Mouse (Mus musculus) liver, adult 2 months (tissue): ENCODE data around the gene Rbm45. TPM values are rescaled to one million over a fixed set of nuclear protein-coding genes. Genes with fewer than 3 reads are reported as not detected.

Experiments used
- DNase-seq: peaks from one replicate; pipeline ENCODE4 v3.0.0-alpha.2; 2011; ENCODE audit warnings: low read depth, low spot score; ENCODE audit errors: extremely low read depth
- H3K27ac ChIP-seq: fragments of 200-500 bp; replicated peaks from 2 replicates; pipeline ENCODE4 v1.5.1; 2012; ENCODE audit warnings: low read depth, mild to moderate bottlenecking, control low read depth, inconsistent platforms, low read length; ENCODE audit not compliant: insufficient read depth
- H3K27me3 ChIP-seq: fragments of 200-500 bp; 2 replicates; pipeline ENCODE4 v1.6.1; 2012; ENCODE audit warnings: mild to moderate bottlenecking, moderate library complexity, low read length, inconsistent platforms; ENCODE audit not compliant: control insufficient read depth, insufficient read depth
- H3K36me3 ChIP-seq: fragments of 200-500 bp; 2 replicates; pipeline ENCODE4 v1.6.1; 2012; ENCODE audit warnings: low read length, inconsistent platforms; ENCODE audit not compliant: control insufficient read depth, insufficient read depth
- H3K4me1 ChIP-seq: fragments of 200-500 bp; 2 replicates; pipeline ENCODE4 v1.6.1; 2011; ENCODE audit warnings: low read length; ENCODE audit not compliant: control insufficient read depth, insufficient read depth
- H3K4me3 ChIP-seq: fragments of 200-500 bp; 2 replicates; pipeline ENCODE4 v1.5.1; 2011; ENCODE audit warnings: low read depth, mild to moderate bottlenecking, control low read depth, low read length, moderate library complexity; ENCODE audit not compliant: insufficient read depth
- H3K79me2 ChIP-seq: fragments of 200-500 bp; 2 replicates; pipeline ENCODE4 v1.6.1; 2012; ENCODE audit warnings: inconsistent platforms, mild to moderate bottlenecking, low read length, moderate library complexity; ENCODE audit not compliant: control insufficient read depth, insufficient read depth
- H3K9ac ChIP-seq: fragments of 200-500 bp; 2 replicates; pipeline ENCODE4 v1.6.1; 2012; ENCODE audit warnings: low read depth, mild to moderate bottlenecking, control low read depth, inconsistent platforms, low read length
- CTCF ChIP-seq: fragments of 200-500 bp; IDR thresholded peaks from 2 replicates; pipeline ENCODE4 v1.5.1; 2011; ENCODE audit warnings: low read depth, low read length, control low read depth
- POLR2A ChIP-seq: fragments of 200-500 bp; IDR thresholded peaks from 2 replicates; pipeline ENCODE4 v1.6.1; 2011; ENCODE audit warnings: low read length, control low read depth; ENCODE audit not compliant: insufficient read depth; ENCODE audit errors: extremely low read depth
- WGBS: fragments of 180-500 bp; shearing (Covaris S2); methylation state at CpG from one replicate; pipeline ENCODE4 v1.1.7; 2018; 5-methylcytosine and 5-hydroxymethylcytosine counted together
- polyA plus RNA-seq: library from polyadenylated mRNA; depleted of rRNA; stranded (reverse); fragments of >200 nt; gene quantifications from 2 replicates; pipeline ENCODE4 v1.2.3, GENCODE M21; 2012; rRNA removed
- total RNA-seq: library from RNA; depleted of rRNA; stranded (reverse); fragments of >200 nt; gene quantifications from 2 replicates; pipeline ENCODE4 v1.2.3, GENCODE M21; 2014; rRNA removed

Gene Rbm45
- total and polyA plus RNA-seq, 2 experiments = 5.2 to 10.0 TPM

GRCm38 (mm10) chr2:76429855-76430254 lies 60.1 kb downstream of the Rbm45 start:
- no peaks in the 10 kb centered on the region for H3K36me3 ChIP-seq
- TF ChIP-seq POLR2A = no peak
- TF ChIP-seq CTCF = no peak
- H3K79me2 ChIP-seq = no peaks in the 10 kb centered on the region
- 84% methylated on average over 5 of the region's 5 CpGs for WGBS
- H3K27ac ChIP-seq = no peak overlapping the region
- no peaks in the 10 kb centered on the region for H3K27me3 ChIP-seq
- DNase-seq = no peak
- no peaks in the 10 kb centered on the region for H3K4me1 ChIP-seq
- no peak overlapping the region for H3K9ac ChIP-seq
- no peak overlapping the region for H3K4me3 ChIP-seq

DNA sequence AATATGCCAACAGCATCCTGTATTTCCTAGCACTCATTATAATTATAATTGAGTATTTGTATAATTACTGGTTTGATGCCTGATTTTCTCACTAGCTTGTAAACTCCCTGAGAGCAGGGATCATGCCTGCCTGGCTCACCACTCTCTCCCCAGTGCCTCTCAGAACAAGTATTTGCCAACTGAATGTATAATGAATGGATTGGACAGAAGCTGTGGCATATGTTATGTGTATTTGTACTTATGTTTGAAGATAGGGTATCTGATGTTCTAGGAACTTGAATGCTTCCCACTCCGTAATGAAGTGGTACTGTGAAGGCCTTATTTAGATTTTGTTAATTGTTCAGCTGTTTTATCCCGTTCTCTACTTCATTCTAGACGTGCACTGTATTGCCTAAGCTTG lies 60.8 kb downstream of the Rbm45 start:
- Histone ChIP-seq H3K36me3 (no peaks in the 10 kb centered on the region), H3K9ac (no peak overlapping the region), H3K4me3 (no peak overlapping the region), H3K4me1 (no peaks in the 10 kb centered on the region), H3K79me2 (no peaks in the 10 kb centered on the region), H3K27me3 (no peaks in the 10 kb centered on the region), H3K27ac (no peak overlapping the region)
- no peak for DNase-seq
- TF ChIP-seq POLR2A (no peak), CTCF (no peak)
- 87% methylated on average over 3 of the region's 3 CpGs for WGBS

Other genes with a start within 250 kb of the Rbm45 start
- gene Pde11a, start 31.2 kb upstream of the Rbm45 start, total RNA-seq = 0.07 TPM in 1 of 2 replicates, not detected in the other
- gene Pde11a, start 31.2 kb upstream of the Rbm45 start, polyA plus RNA-seq = not detected in 2 replicates
- gene Cyct, start 9.5 kb upstream of the Rbm45 start, total RNA-seq = not detected in 2 replicates
- gene Cyct, start 9.5 kb upstream of the Rbm45 start, polyA plus RNA-seq = not detected in 2 replicates
- 0.09 and 0.27 TPM in 2 replicates for gene Osbpl6, start 36.5 kb downstream of the Rbm45 start, total RNA-seq
- gene Osbpl6, start 36.5 kb downstream of the Rbm45 start, polyA plus RNA-seq = 0.12 and 0.44 TPM in 2 replicates